Mouse (Mus musculus) stomach, postnatal 0 days (tissue): ENCODE data around the gene Gtpbp8.

Experiments
- CTCF ChIP-seq: IDR thresholded peaks from 2 replicates; pipeline ENCODE4 v1.5.1; 2016; ENCODE audit warnings: antibody characterized with exemption, low read depth, mild to moderate bottlenecking, moderate library complexity
- EP300 ChIP-seq: optimal IDR thresholded peaks from 2 replicates; pipeline ENCODE3; 2016; ENCODE audit warnings: antibody characterized with exemption

DNA sequence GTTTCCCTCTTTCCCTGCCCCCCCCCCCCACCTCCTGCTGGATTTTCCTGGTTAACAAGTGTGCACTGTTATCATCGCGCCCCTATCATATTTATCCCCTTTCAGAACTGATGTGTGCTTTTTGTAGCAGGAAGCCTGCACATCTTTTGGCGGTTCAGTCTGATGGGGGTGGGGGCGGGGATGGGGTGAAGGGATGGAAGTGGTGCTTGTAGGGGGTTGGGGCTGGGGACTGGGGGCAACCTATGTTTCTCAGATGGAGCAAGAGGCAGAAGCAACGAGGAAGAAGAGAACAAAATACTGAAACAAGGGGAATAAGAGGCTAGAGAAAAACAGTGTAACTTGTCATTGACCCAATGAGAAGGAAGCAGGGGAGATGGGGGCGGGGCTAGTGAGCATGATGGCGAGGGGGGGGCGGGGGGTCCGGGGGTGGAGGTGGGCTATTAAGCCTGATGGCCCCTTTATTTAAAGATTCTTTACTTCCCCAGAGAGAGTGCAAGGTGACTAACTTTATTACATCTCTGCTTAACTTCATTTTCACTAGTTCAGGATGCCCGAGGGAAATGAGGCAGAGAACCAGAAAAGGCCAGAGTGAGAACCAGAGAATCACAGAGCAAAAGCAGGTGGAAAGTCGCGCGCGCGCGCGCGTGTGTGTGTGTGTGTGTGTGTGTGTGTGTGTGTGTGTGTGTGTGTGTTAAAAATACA, 58.3 kb downstream of the Gtpbp8 start:
- TF ChIP-seq CTCF (no peak), EP300 (no peak)
